Mouse (Mus musculus): ENCODE data around the gene Ppp1r13l. TPM values are rescaled to one million over a fixed set of nuclear protein-coding genes. Genes with fewer than 3 reads are reported as not detected.

Ppp1r13l gene
- polyA plus RNA-seq, 2 experiments: 15.3 to 33.8 TPM

GRCm38 (mm10) chr7:19420821-19421636 lies 61.5 kb downstream of the Ppp1r13l start:
- Histone ChIP-seq H3K4me2 (replicated peaks; ENCODE audit: low read depth, low read length, severe bottlenecking) (peak overlapping the region; percentile 44), H3K27me3 (ENCODE audit: control insufficient read depth, insufficient read depth, low read length) (peaks cover 28% of the 10 kb centered on the region), H3K9me3 (ENCODE audit: control insufficient read depth, low read length) (no peaks in the 10 kb centered on the region), H3K4me1 (ENCODE audit: control insufficient read depth, insufficient read depth, low read length) (no peaks in the 10 kb centered on the region), H3K4me3 (replicated peaks; ENCODE audit: low read length) (peak overlapping the region; percentile 28), H3K9ac (ENCODE audit: low read depth, low read length, severe bottlenecking) (no peak overlapping the region), H3K36me3 (ENCODE audit: control insufficient read depth, insufficient read depth, low read length) (peaks cover 13% of the 10 kb centered on the region), H3K27ac (replicated peaks; ENCODE audit: low read depth, low read length) (no peak overlapping the region)
- no peak for TF ChIP-seq POLR2A (IDR thresholded peaks at IDR 0.05; ENCODE audit: borderline replicate concordance, extremely low read depth, insufficient read depth, insufficient read length)
- WGBS: 13% methylated on average over 42 of the region's 43 CpGs
- ATAC-seq (ENCODE audit: low FRiP score, low read depth): peak; percentile 93
- peak; percentile 89 for DNase-seq (ENCODE audit: low spot score)

- Histone ChIP-seq H3K27ac (replicated peaks; ENCODE audit: low read depth, low read length) (no peak overlapping the region), H3K4me2 (replicated peaks; ENCODE audit: low read depth, low read length, severe bottlenecking) (no peak overlapping the region), H3K27me3 (ENCODE audit: control insufficient read depth, insufficient read depth, low read length) (peaks cover 28% of the 10 kb centered on the region), H3K4me3 (replicated peaks; ENCODE audit: low read length) (no peak overlapping the region), H3K4me1 (ENCODE audit: control insufficient read depth, insufficient read depth, low read length) (no peaks in the 10 kb centered on the region), H3K36me3 (ENCODE audit: control insufficient read depth, insufficient read depth, low read length) (peaks cover 33% of the 10 kb centered on the region), H3K9me3 (ENCODE audit: control insufficient read depth, low read length) (no peaks in the 10 kb centered on the region), H3K9ac (ENCODE audit: low read depth, low read length, severe bottlenecking) (no peak overlapping the region)
- DNase-seq (ENCODE audit: low spot score): no peak
- no peak for ATAC-seq (ENCODE audit: low FRiP score, low read depth)
- no peak for TF ChIP-seq POLR2A (IDR thresholded peaks at IDR 0.05; ENCODE audit: borderline replicate concordance, extremely low read depth, insufficient read depth, insufficient read length)
- 94% methylated on average over 3 of the region's 3 CpGs for WGBS
Observed at GRCm38 (mm10) chr7:19423083-19423482, 63.5 kb downstream of the Ppp1r13l start.

DNA sequence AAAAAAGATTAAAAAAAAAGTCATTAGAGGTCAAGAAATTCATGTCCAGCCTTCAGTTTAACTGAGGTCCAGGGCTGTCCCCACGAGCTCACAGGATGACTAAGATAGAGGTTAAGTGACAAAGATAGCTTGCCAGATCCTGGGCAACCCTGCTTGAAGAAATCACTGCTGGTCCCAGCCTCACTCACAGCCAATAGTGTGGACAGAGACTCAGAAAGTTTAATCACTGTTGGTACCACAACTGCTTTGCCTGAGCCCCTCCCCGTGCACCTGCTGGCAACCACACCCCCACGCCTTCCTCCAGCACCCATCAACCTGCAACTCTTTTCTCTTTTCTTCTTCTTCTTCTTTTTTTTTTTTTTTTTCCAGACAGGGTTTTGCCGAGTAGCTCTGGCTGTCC lies 64.5 kb downstream of the Ppp1r13l start:
- no peaks in the 10 kb centered on the region for H3K4me1 ChIP-seq (ENCODE audit: control insufficient read depth, insufficient read depth, low read length)
- no peak overlapping the region for H3K4me2 ChIP-seq (replicated peaks; ENCODE audit: low read depth, low read length, severe bottlenecking)
- 72% methylated on average over 4 of the region's 4 CpGs for WGBS
- peaks cover 28% of the 10 kb centered on the region for H3K27me3 ChIP-seq (ENCODE audit: control insufficient read depth, insufficient read depth, low read length)
- no peak overlapping the region for H3K27ac ChIP-seq (replicated peaks; ENCODE audit: low read depth, low read length)
- peaks cover 42% of the 10 kb centered on the region for H3K36me3 ChIP-seq (ENCODE audit: control insufficient read depth, insufficient read depth, low read length)
- no peak overlapping the region for H3K4me3 ChIP-seq (replicated peaks; ENCODE audit: low read length)
- ATAC-seq (ENCODE audit: low FRiP score, low read depth): no peak
- no peak for DNase-seq (ENCODE audit: low spot score)
- H3K9me3 ChIP-seq (ENCODE audit: control insufficient read depth, low read length): no peaks in the 10 kb centered on the region
- no peak for TF ChIP-seq POLR2A (IDR thresholded peaks at IDR 0.05; ENCODE audit: borderline replicate concordance, extremely low read depth, insufficient read depth, insufficient read length)
- no peak overlapping the region for H3K9ac ChIP-seq (ENCODE audit: low read depth, low read length, severe bottlenecking)

GRCm38 (mm10) chr7:19426349-19426748 lies 66.8 kb downstream of the Ppp1r13l start:
- TF ChIP-seq POLR2A (IDR thresholded peaks at IDR 0.05; ENCODE audit: borderline replicate concordance, extremely low read depth, insufficient read depth, insufficient read length): no peak
- ATAC-seq (ENCODE audit: low FRiP score, low read depth) (no peak), DNase-seq (ENCODE audit: low spot score) (no peak)
- no peak overlapping the region for H3K4me3 ChIP-seq (replicated peaks; ENCODE audit: low read length)
- no peaks in the 10 kb centered on the region for H3K9me3 ChIP-seq (ENCODE audit: control insufficient read depth, low read length)
- no peak overlapping the region for H3K27ac ChIP-seq (replicated peaks; ENCODE audit: low read depth, low read length)
- H3K4me1 ChIP-seq (ENCODE audit: control insufficient read depth, insufficient read depth, low read length): no peaks in the 10 kb centered on the region
- peaks cover 65% of the 10 kb centered on the region for H3K36me3 ChIP-seq (ENCODE audit: control insufficient read depth, insufficient read depth, low read length)
- H3K4me2 ChIP-seq (replicated peaks; ENCODE audit: low read depth, low read length, severe bottlenecking): no peak overlapping the region
- no peak overlapping the region for H3K9ac ChIP-seq (ENCODE audit: low read depth, low read length, severe bottlenecking)
- 0 out of 2 replicates have a peak, but pooled peaks cover 6% of the 10 kb centered on the region for H3K27me3 ChIP-seq (ENCODE audit: control insufficient read depth, insufficient read depth, low read length)
- 71% methylated on average over 6 of the region's 6 CpGs for WGBS

DNA sequence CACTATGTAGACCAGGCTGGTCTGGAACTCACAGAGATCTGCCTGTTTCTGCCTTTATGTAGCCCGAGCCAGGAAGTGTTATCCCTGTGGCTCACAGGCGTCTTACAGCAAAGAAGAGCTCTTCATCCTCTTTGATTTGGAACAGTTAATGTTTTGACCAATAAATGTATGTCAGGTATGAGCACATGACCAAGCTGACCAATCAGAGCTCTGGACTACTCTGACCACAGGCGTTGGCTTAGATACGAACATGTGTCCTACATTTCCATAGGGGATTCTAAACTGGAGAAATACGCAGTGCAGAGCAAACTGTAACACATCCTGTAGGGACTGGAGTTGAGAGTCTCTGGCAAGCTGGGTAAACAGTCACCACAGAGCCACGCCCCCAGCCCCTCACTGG lies 67.3 kb downstream of the Ppp1r13l start:
- H3K36me3 ChIP-seq (ENCODE audit: control insufficient read depth, insufficient read depth, low read length): peaks cover 71% of the 10 kb centered on the region

More for the DNA sequence above, 67.3 kb downstream of the Ppp1r13l start:
- ATAC-seq (ENCODE audit: low FRiP score, low read depth) (no peak), DNase-seq (ENCODE audit: low spot score) (no peak)
- no peaks in the 10 kb centered on the region for H3K9me3 ChIP-seq (ENCODE audit: control insufficient read depth, low read length)
- no peak overlapping the region for H3K27ac ChIP-seq (replicated peaks; ENCODE audit: low read depth, low read length)
- 90% methylated on average over 6 of the region's 6 CpGs for WGBS
- H3K4me1 ChIP-seq (ENCODE audit: control insufficient read depth, insufficient read depth, low read length): no peaks in the 10 kb centered on the region
- no peak overlapping the region for H3K4me2 ChIP-seq (replicated peaks; ENCODE audit: low read depth, low read length, severe bottlenecking)
- no peak overlapping the region for H3K9ac ChIP-seq (ENCODE audit: low read depth, low read length, severe bottlenecking)
- H3K4me3 ChIP-seq (replicated peaks; ENCODE audit: low read length): no peak overlapping the region
- no peak for TF ChIP-seq POLR2A (IDR thresholded peaks at IDR 0.05; ENCODE audit: borderline replicate concordance, extremely low read depth, insufficient read depth, insufficient read length)
- H3K27me3 ChIP-seq (ENCODE audit: control insufficient read depth, insufficient read depth, low read length): 0 out of 2 replicates have a peak, but pooled peaks cover 1% of the 10 kb centered on the region

MicroRNA genes within 50 kb of the gene (microRNA counts, 519-probe panel; counts per million panel counts)
- microRNA mmu-miR-343: not detected

Small RNA genes within 50 kb of the gene (microRNA-seq; reads per million reads assigned to microRNA genes)
- gene Mir343: not detected

Other genes starting within 250 kb of the Ppp1r13l start
- gene Gm4969, start 241.4 kb upstream of the Ppp1r13l start, polyA plus RNA-seq (2012; rRNA removed): 7.0 and 7.7 TPM in 2 replicates
- 2.5 and 4.0 TPM in 2 replicates for gene Gm4969, start 241.4 kb upstream of the Ppp1r13l start, polyA plus RNA-seq (2014; fragmentation: Nextera tagmentation; extraction: Ambion mirVana)
- gene Fbxo46, start 239.9 kb upstream of the Ppp1r13l start, polyA plus RNA-seq (2012; rRNA removed): 10.6 and 14.6 TPM in 2 replicates
- gene Fbxo46, start 239.9 kb upstream of the Ppp1r13l start, polyA plus RNA-seq (2014; fragmentation: Nextera tagmentation; extraction: Ambion mirVana): 9.9 and 11.2 TPM in 2 replicates
- 13.2 and 15.6 TPM in 2 replicates for gene Qpctl, start 210.5 kb upstream of the Ppp1r13l start, polyA plus RNA-seq (2012; rRNA removed)
- gene Qpctl, start 210.5 kb upstream of the Ppp1r13l start, polyA plus RNA-seq (2014; fragmentation: Nextera tagmentation; extraction: Ambion mirVana): 11.1 and 12.1 TPM in 2 replicates
- gene Snrpd2, start 210.0 kb upstream of the Ppp1r13l start, polyA plus RNA-seq (2012; rRNA removed): 71.9 and 151 TPM in 2 replicates
- 130 and 143 TPM in 2 replicates for gene Snrpd2, start 210.0 kb upstream of the Ppp1r13l start, polyA plus RNA-seq (2014; fragmentation: Nextera tagmentation; extraction: Ambion mirVana)
- 1.1 and 1.4 TPM in 2 replicates for gene Gipr, start 193.6 kb upstream of the Ppp1r13l start, polyA plus RNA-seq (2012; rRNA removed)
- gene Gipr, start 193.6 kb upstream of the Ppp1r13l start, polyA plus RNA-seq (2014; fragmentation: Nextera tagmentation; extraction: Ambion mirVana): 0.32 TPM in 1 of 2 replicates, not detected in the other
- 38.5 and 49.9 TPM in 2 replicates for gene Eml2, start 183.3 kb upstream of the Ppp1r13l start, polyA plus RNA-seq (2012; rRNA removed)
- gene Eml2, start 183.3 kb upstream of the Ppp1r13l start, polyA plus RNA-seq (2014; fragmentation: Nextera tagmentation; extraction: Ambion mirVana): 1.5 and 3.6 TPM in 2 replicates
- 9.2 and 15.5 TPM in 2 replicates for gene Gpr4, start 147.2 kb upstream of the Ppp1r13l start, polyA plus RNA-seq (2012; rRNA removed)
- gene Gpr4, start 147.2 kb upstream of the Ppp1r13l start, polyA plus RNA-seq (2014; fragmentation: Nextera tagmentation; extraction: Ambion mirVana): 4.0 and 4.4 TPM in 2 replicates
- gene Opa3, start 131.4 kb upstream of the Ppp1r13l start, polyA plus RNA-seq (2012; rRNA removed): 19.6 and 23.6 TPM in 2 replicates
- 27.5 and 31.7 TPM in 2 replicates for gene Opa3, start 131.4 kb upstream of the Ppp1r13l start, polyA plus RNA-seq (2014; fragmentation: Nextera tagmentation; extraction: Ambion mirVana)
- 126 and 169 TPM in 2 replicates for gene Vasp, start 87.9 kb upstream of the Ppp1r13l start, polyA plus RNA-seq (2012; rRNA removed)
- gene Vasp, start 87.9 kb upstream of the Ppp1r13l start, polyA plus RNA-seq (2014; fragmentation: Nextera tagmentation; extraction: Ambion mirVana): 66.7 and 67.0 TPM in 2 replicates
- not detected in 2 replicates for gene Ppm1n, start 79.7 kb upstream of the Ppp1r13l start, polyA plus RNA-seq (2012; rRNA removed)
- gene Ppm1n, start 79.7 kb upstream of the Ppp1r13l start, polyA plus RNA-seq (2014; fragmentation: Nextera tagmentation; extraction: Ambion mirVana): not detected in 2 replicates
- gene Rtn2, start 77.1 kb upstream of the Ppp1r13l start, polyA plus RNA-seq (2012; rRNA removed): 44.3 and 59.4 TPM in 2 replicates
- gene Rtn2, start 77.1 kb upstream of the Ppp1r13l start, polyA plus RNA-seq (2014; fragmentation: Nextera tagmentation; extraction: Ambion mirVana): 22.5 and 30.6 TPM in 2 replicates
- gene Fosb, start 49.7 kb upstream of the Ppp1r13l start, polyA plus RNA-seq (2012; rRNA removed): 0.69 and 0.88 TPM in 2 replicates
- 0.14 and 0.28 TPM in 2 replicates for gene Fosb, start 49.7 kb upstream of the Ppp1r13l start, polyA plus RNA-seq (2014; fragmentation: Nextera tagmentation; extraction: Ambion mirVana)
- gene Ercc1, start 15.0 kb upstream of the Ppp1r13l start, polyA plus RNA-seq (2012; rRNA removed): 72.3 and 93.5 TPM in 2 replicates
- gene Ercc1, start 15.0 kb upstream of the Ppp1r13l start, polyA plus RNA-seq (2014; fragmentation: Nextera tagmentation; extraction: Ambion mirVana): 74.3 and 86.1 TPM in 2 replicates
- 13.7 and 19.4 TPM in 2 replicates for gene Cd3eap, start 266 bp upstream of the Ppp1r13l start, polyA plus RNA-seq (2012; rRNA removed)
- gene Cd3eap, start 266 bp upstream of the Ppp1r13l start, polyA plus RNA-seq (2014; fragmentation: Nextera tagmentation; extraction: Ambion mirVana): 25.2 and 28.7 TPM in 2 replicates
- gene Ercc2, start 22.3 kb downstream of the Ppp1r13l start, polyA plus RNA-seq (2012; rRNA removed): 58.1 and 73.8 TPM in 2 replicates
- 11.3 and 12.6 TPM in 2 replicates for gene Ercc2, start 22.3 kb downstream of the Ppp1r13l start, polyA plus RNA-seq (2014; fragmentation: Nextera tagmentation; extraction: Ambion mirVana)
- 11.5 and 12.8 TPM in 2 replicates for gene Klc3, start 44.4 kb downstream of the Ppp1r13l start, polyA plus RNA-seq (2012; rRNA removed)
- 12.5 and 15.2 TPM in 2 replicates for gene Klc3, start 44.4 kb downstream of the Ppp1r13l start, polyA plus RNA-seq (2014; fragmentation: Nextera tagmentation; extraction: Ambion mirVana)
- gene Ckm, start 45.0 kb downstream of the Ppp1r13l start, polyA plus RNA-seq (2012; rRNA removed): 89.9 and 125 TPM in 2 replicates
- gene Ckm, start 45.0 kb downstream of the Ppp1r13l start, polyA plus RNA-seq (2014; fragmentation: Nextera tagmentation; extraction: Ambion mirVana): 35.4 and 91.5 TPM in 2 replicates
- 34.8 and 39.8 TPM in 2 replicates for gene Mark4, start 99.1 kb downstream of the Ppp1r13l start, polyA plus RNA-seq (2012; rRNA removed)
- 11.5 and 13.3 TPM in 2 replicates for gene Mark4, start 99.1 kb downstream of the Ppp1r13l start, polyA plus RNA-seq (2014; fragmentation: Nextera tagmentation; extraction: Ambion mirVana)
- 3.5 and 4.9 TPM in 2 replicates for gene Exoc3l2, start 103.6 kb downstream of the Ppp1r13l start, polyA plus RNA-seq (2012; rRNA removed)
- gene Exoc3l2, start 103.6 kb downstream of the Ppp1r13l start, polyA plus RNA-seq (2014; fragmentation: Nextera tagmentation; extraction: Ambion mirVana): 1.6 and 1.9 TPM in 2 replicates
- gene Bloc1s3, start 148.6 kb downstream of the Ppp1r13l start, polyA plus RNA-seq (2012; rRNA removed): 6.2 and 8.8 TPM in 2 replicates
- gene Bloc1s3, start 148.6 kb downstream of the Ppp1r13l start, polyA plus RNA-seq (2014; fragmentation: Nextera tagmentation; extraction: Ambion mirVana): 1.2 and 1.3 TPM in 2 replicates
- gene Trappc6a, start 148.6 kb downstream of the Ppp1r13l start, polyA plus RNA-seq (2012; rRNA removed): 58.0 and 71.6 TPM in 2 replicates
- gene Trappc6a, start 148.6 kb downstream of the Ppp1r13l start, polyA plus RNA-seq (2014; fragmentation: Nextera tagmentation; extraction: Ambion mirVana): 70.2 and 79.8 TPM in 2 replicates
- gene Nkpd1, start 158.1 kb downstream of the Ppp1r13l start, polyA plus RNA-seq (2012; rRNA removed): 0.29 and 0.36 TPM in 2 replicates
- gene Nkpd1, start 158.1 kb downstream of the Ppp1r13l start, polyA plus RNA-seq (2014; fragmentation: Nextera tagmentation; extraction: Ambion mirVana): 0.17 and 0.22 TPM in 2 replicates
- gene Ppp1r37, start 203.3 kb downstream of the Ppp1r13l start, polyA plus RNA-seq (2012; rRNA removed): 84.9 and 118 TPM in 2 replicates
- 5.6 and 6.4 TPM in 2 replicates for gene Ppp1r37, start 203.3 kb downstream of the Ppp1r13l start, polyA plus RNA-seq (2014; fragmentation: Nextera tagmentation; extraction: Ambion mirVana)
- gene Zfp296, start 217.5 kb downstream of the Ppp1r13l start, polyA plus RNA-seq (2012; rRNA removed): 2.2 and 2.7 TPM in 2 replicates
- gene Zfp296, start 217.5 kb downstream of the Ppp1r13l start, polyA plus RNA-seq (2014; fragmentation: Nextera tagmentation; extraction: Ambion mirVana): 0.68 and 1.8 TPM in 2 replicates
- 70.6 and 75.8 TPM in 2 replicates for gene Gemin7, start 217.8 kb downstream of the Ppp1r13l start, polyA plus RNA-seq (2012; rRNA removed)
- gene Gemin7, start 217.8 kb downstream of the Ppp1r13l start, polyA plus RNA-seq (2014; fragmentation: Nextera tagmentation; extraction: Ambion mirVana): 171 TPM in 2 replicates
- gene Clasrp, start 244.7 kb downstream of the Ppp1r13l start, polyA plus RNA-seq (2012; rRNA removed): 174 and 235 TPM in 2 replicates
- 46.5 and 57.5 TPM in 2 replicates for gene Clasrp, start 244.7 kb downstream of the Ppp1r13l start, polyA plus RNA-seq (2014; fragmentation: Nextera tagmentation; extraction: Ambion mirVana)

Measured in limb, embryonic 14.5 days (tissue).